Mouse (Mus musculus) stomach, embryonic 16.5 days (tissue): ENCODE data around the gene Tle4. TPM values are rescaled to one million over a fixed set of nuclear protein-coding genes. Genes with fewer than 3 reads are reported as not detected.

Source experiments
- ATAC-seq: fragments of 200-750 bp; cut with Nextera tagmentation; 2 replicates; pipeline ENCODE4 v1.8.0; 2017; ENCODE audit warnings: moderate number of reproducible peaks, moderate TSS enrichment; ENCODE audit not compliant: insufficient read depth, low FRiP score
- H3K27ac ChIP-seq: fragments of 300-500 bp; sonication (generic); 2 replicates; pipeline ENCODE4 v1.5.1; 2014; ENCODE audit warnings: low read length
- H3K27me3 ChIP-seq: fragments of 300-500 bp; sonication (generic); 2 replicates; pipeline ENCODE4 v1.6.1; 2014; ENCODE audit warnings: low read length, control low read depth, mixed read lengths; ENCODE audit not compliant: control insufficient read depth, insufficient read depth
- H3K36me3 ChIP-seq: fragments of 300-500 bp; sonication (generic); 2 replicates; pipeline ENCODE4 v1.6.1; 2014; ENCODE audit warnings: low read length; ENCODE audit not compliant: control insufficient read depth, insufficient read depth
- H3K4me1 ChIP-seq: fragments of 300-500 bp; sonication (generic); 2 replicates; pipeline ENCODE4 v1.6.1; 2014; ENCODE audit warnings: low read length, control low read depth, mixed read lengths; ENCODE audit not compliant: control insufficient read depth, insufficient read depth
- H3K4me2 ChIP-seq: fragments of 300-500 bp; sonication (generic); 2 replicates; pipeline ENCODE4 v1.6.1; 2014; ENCODE audit warnings: low read depth, low read length, mixed read lengths
- H3K4me3 ChIP-seq: fragments of 300-500 bp; sonication (generic); replicated peaks from 2 replicates; pipeline ENCODE4 v1.5.1; 2014; ENCODE audit warnings: mild to moderate bottlenecking, low read length
- H3K9ac ChIP-seq: fragments of 300-500 bp; sonication (generic); 2 replicates; pipeline ENCODE4 v1.6.1; 2014; ENCODE audit warnings: low read length
- H3K9me3 ChIP-seq: fragments of 300-500 bp; sonication (generic); replicated peaks from 2 replicates; pipeline ENCODE4 v1.6.1; 2016; ENCODE audit warnings: low read length, control low read depth; ENCODE audit not compliant: control insufficient read depth
- WGBS: fragments of 180-500 bp; shearing (Covaris S2); extraction: QIAGEN DNeasy Blood & Tissue Kit; methylation state at CpG from one replicate; pipeline ENCODE4 v1.1.7; 2014; 5-methylcytosine and 5-hydroxymethylcytosine counted together
- polyA plus RNA-seq: library from polyadenylated mRNA; unstranded; fragments of >200 nt; fragmentation: Nextera tagmentation; extraction: Ambion mirVana; gene quantifications from 2 replicates; pipeline ENCODE4 v1.2.1, GENCODE M21; 2015

Gene Tle4
- polyA plus RNA-seq, 1 experiment from 2014 or later = 10.9 TPM

DNA sequence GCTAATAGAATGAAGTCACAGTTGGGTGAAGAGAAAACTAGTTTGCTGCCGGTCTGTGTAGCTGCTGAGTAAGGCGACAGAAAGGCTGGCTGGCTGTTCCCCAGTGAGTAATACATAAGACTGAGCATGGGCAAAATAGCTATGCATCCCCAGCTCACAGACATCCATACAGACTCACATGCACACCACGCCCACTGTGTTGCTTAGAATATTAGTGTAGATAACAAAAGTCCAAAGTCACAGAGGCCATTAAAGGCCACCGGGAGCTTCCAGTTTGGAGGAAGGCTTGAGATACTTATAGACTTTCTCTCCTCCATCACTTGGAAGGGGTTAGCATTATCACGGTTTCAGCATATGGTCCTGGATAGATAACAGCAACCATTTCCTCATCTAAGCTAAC, 178.0 kb downstream of the Tle4 start:
- no peak for ATAC-seq

DNA sequence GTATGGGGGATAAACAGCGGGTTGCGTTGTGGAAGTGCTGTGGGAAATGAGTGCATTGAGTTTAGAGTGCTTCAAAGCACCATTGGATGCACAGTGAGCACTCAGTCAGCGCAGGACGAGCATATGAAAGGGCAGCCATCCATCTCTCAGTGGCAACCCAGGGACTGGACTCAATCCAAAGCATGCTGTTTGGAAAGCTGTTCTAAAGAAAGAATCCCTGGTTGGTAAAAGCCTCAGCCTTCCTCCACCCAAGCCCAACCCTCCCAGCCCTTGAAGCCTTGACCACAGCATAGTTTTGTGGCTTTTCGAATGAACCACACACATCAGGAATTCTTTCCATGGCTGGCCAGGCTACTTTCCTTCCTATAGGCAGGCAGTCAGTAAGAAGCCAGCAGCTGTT, 181.0 kb downstream of the Tle4 start:
- Histone ChIP-seq H3K27me3 (no peaks in the 10 kb centered on the region), H3K27ac (no peak overlapping the region), H3K4me2 (no peak overlapping the region), H3K36me3 (no peaks in the 10 kb centered on the region), H3K4me3 (no peak overlapping the region), H3K4me1 (no peaks in the 10 kb centered on the region), H3K9ac (no peak overlapping the region), H3K9me3 (no peaks in the 10 kb centered on the region)
- 47% methylated on average over 5 of the region's 5 CpGs for WGBS
- no peak for ATAC-seq

More for the DNA sequence above, 178.0 kb downstream of the Tle4 start:
- H3K9me3 ChIP-seq = no peaks in the 10 kb centered on the region
- H3K4me3 ChIP-seq = no peak overlapping the region
- 0 out of 2 replicates have a peak, but pooled peaks cover 3% of the 10 kb centered on the region for H3K27me3 ChIP-seq
- no peaks in the 10 kb centered on the region for H3K36me3 ChIP-seq
- H3K27ac ChIP-seq = no peak overlapping the region
- no peak overlapping the region for H3K9ac ChIP-seq
- H3K4me2 ChIP-seq = no peak overlapping the region
- H3K4me1 ChIP-seq = peaks cover 6% of the 10 kb centered on the region; the same call in 1 of the 2 replicates
- WGBS = 76% methylated on average over 5 of the region's 5 CpGs

DNA sequence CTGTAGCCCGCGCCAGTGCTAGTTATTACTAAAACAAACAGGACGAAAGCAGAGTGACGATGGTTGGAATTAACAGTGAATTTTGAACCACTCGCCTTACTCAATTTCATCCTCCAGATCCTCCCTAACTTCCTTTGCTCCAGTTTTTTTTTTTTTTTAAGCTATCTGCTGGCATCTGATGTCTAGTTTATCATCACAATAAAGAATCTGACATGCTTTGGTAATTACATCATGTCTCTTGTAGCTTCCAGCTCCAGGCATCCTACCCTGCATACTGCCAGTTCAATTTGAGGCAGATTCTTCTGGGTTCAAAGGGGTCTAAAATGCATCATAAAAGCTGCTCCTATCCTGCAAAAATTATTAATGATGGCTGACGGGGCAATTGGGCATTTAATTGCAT, 181.9 kb downstream of the Tle4 start:
- Histone ChIP-seq H3K36me3 (no peaks in the 10 kb centered on the region), H3K4me1 (no peaks in the 10 kb centered on the region), H3K27ac (no peak overlapping the region), H3K9me3 (no peaks in the 10 kb centered on the region), H3K9ac (no peak overlapping the region), H3K27me3 (no peaks in the 10 kb centered on the region), H3K4me3 (no peak overlapping the region), H3K4me2 (no peak overlapping the region)
- WGBS = 77% methylated on average over 6 of the region's 6 CpGs
- no peak for ATAC-seq

DNA sequence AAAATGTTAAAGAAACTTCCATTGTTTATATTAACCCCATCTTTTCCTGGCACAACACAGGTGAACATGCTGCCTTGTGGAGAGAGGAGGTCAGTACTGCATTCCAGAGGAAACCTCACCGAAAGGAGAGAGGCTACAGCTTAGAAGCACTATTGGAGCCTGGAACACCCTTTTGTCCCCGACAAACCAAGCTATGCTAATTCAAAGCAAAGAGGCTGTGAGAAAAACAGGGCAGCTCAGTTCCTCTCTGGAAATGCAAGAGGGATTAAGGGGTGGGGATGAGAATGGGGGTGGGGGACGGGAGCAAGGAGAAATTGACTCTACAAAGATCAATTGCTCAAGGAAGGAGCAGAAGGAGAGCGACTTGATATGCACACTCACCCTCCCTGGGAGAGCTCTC, 182.9 kb downstream of the Tle4 start:
- ATAC-seq = no peak
- Histone ChIP-seq H3K27me3 (no peaks in the 10 kb centered on the region), H3K4me2 (no peak overlapping the region), H3K27ac (no peak overlapping the region), H3K9ac (no peak overlapping the region), H3K4me1 (no peaks in the 10 kb centered on the region), H3K36me3 (no peaks in the 10 kb centered on the region), H3K9me3 (no peaks in the 10 kb centered on the region), H3K4me3 (no peak overlapping the region)
- 33% methylated on average over 4 of the region's 4 CpGs for WGBS

DNA sequence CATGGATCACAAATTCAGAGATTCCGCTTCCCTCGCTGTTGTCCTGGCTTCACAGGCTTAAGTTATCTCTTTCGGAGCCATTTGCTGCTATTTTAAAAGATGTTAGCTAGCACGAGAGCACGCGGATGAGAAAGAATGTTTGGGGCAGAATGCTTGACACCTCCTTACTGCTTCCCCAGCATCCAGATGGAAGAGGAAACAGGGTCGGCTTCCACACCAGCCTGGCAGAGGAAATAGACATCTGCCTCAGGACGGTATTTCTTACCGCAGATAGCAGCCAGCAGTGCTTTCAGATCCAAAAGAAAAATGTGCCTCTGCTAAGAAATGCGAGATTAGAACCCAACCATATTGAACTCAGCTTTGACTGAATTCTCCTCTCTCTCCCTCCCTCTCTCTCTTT, 191.2 kb downstream of the Tle4 start:
- ATAC-seq = no peak
- no peak overlapping the region for H3K9ac ChIP-seq

More for the DNA sequence above, 191.2 kb downstream of the Tle4 start:
- Histone ChIP-seq H3K27me3 (no peaks in the 10 kb centered on the region), H3K4me3 (no peak overlapping the region), H3K4me2 (no peak overlapping the region), H3K9me3 (no peaks in the 10 kb centered on the region), H3K27ac (no peak overlapping the region), H3K4me1 (no peaks in the 10 kb centered on the region), H3K36me3 (no peaks in the 10 kb centered on the region)
- WGBS = 51% methylated on average over 10 of the region's 10 CpGs
